Mouse (Mus musculus) embryonic fibroblast, embryonic 13.5 days (primary cell): ENCODE measurements at regions not wholly inside any gene's neighbourhood (a gene's known extent, or its start where the extent isn't known, plus 50 kb on each side); places are given as distances from the start of the nearest gene placed in this dataset.

Source experiments
- H3K27ac ChIP-seq: 2 replicates; pipeline ENCODE4 v1.5.1; 2012; ENCODE audit warnings: low read length, control low read depth, inconsistent platforms; ENCODE audit not compliant: insufficient read depth
- H3K4me1 ChIP-seq: 2 replicates; pipeline ENCODE4 v1.6.1; 2011; ENCODE audit warnings: low read length; ENCODE audit not compliant: control insufficient read depth, insufficient read depth
- H3K4me3 ChIP-seq: 2 replicates; pipeline ENCODE4 v1.5.1; 2011; ENCODE audit warnings: mild to moderate bottlenecking, control low read depth, low read length; ENCODE audit not compliant: insufficient read depth
- CTCF ChIP-seq: IDR thresholded peaks from 2 replicates; pipeline ENCODE4 v1.5.1; 2011; ENCODE audit warnings: mild to moderate bottlenecking, control low read depth, low read length, moderate library complexity, borderline replicate concordance; ENCODE audit not compliant: insufficient read depth
- POLR2A ChIP-seq: IDR thresholded peaks from 2 replicates; pipeline ENCODE4 v1.6.1; 2011; ENCODE audit warnings: low read depth, mild to moderate bottlenecking, control low read depth, low read length, moderate library complexity

DNA sequence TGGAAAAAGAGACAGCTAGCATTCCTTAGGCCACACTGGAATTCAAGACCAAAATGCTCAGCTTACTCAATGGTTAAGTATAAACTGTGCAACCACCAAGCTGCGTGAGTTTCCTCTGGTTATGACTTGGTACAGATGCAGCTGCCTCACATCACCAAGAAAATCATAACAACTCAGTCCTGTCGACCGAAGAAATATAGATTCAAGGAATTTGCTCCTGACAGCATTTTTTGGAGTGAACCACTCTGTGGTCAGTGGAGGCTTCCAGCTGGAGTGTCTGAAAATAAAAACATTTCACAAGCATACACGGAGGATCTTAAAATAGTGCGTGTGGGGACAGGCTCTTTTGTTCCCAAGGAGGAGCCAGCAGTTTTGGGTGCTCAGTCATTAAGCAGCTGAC, 253.8 kb downstream of the Bckdhb start:
- no peak overlapping the region for H3K4me3 ChIP-seq
- no peak for TF ChIP-seq CTCF
- no peak for TF ChIP-seq POLR2A
- H3K4me1 ChIP-seq: peaks cover 4% of the 10 kb centered on the region; the same call in 1 of the 2 replicates
- peak overlapping the region; percentile 95 for H3K27ac ChIP-seq

- Histone ChIP-seq H3K4me1 (peaks cover 5% of the 10 kb centered on the region; the same call in 1 of the 2 replicates), H3K27ac (peak overlapping the region; percentile 95), H3K4me3 (no peak overlapping the region)
- TF ChIP-seq CTCF: no peak
- TF ChIP-seq POLR2A: no peak
These were observed 254.3 kb downstream of the Bckdhb start for GRCm38 (mm10) chr9:84179238-84179637.

DNA sequence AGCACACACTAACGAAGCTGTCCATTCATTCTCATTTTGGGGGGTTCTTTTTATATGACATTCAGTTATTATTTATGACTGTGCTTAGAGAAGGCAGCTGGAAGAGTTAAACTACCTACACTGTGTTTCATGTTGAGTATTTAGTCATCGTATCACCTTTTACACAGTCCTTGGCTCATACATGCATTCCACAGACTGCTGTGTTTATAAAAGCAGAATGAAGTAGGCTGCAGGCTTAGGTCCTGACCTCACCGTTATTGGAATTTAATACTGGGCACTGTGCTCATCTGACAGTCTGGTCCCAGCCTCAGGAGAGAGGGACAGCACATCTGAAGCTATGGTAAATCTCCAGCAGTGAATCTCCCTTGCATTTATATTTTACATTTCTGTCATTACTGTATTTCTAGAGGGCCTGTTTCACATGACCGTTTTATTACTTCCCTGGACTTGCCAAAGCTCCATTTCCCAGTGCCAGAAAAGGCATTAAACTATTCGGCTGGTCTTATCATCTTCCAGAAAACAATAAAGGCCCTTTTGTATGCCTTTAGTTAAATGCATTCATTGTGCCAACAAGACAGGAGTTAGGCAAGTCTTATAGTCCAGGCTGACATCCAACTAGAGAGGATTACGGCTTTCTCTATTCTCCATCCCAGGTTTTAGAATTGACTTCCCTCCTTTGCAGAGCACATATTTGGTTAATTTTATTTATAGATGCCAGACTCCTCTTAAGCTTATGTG, 258.9 kb downstream of the Bckdhb start:
- TF ChIP-seq POLR2A (no peak), CTCF (no peak)
- H3K27ac ChIP-seq: peak overlapping the region; percentile 38; the same call in 1 of the 2 replicates
- no peak overlapping the region for H3K4me3 ChIP-seq
- peaks cover 7% of the 10 kb centered on the region for H3K4me1 ChIP-seq

DNA sequence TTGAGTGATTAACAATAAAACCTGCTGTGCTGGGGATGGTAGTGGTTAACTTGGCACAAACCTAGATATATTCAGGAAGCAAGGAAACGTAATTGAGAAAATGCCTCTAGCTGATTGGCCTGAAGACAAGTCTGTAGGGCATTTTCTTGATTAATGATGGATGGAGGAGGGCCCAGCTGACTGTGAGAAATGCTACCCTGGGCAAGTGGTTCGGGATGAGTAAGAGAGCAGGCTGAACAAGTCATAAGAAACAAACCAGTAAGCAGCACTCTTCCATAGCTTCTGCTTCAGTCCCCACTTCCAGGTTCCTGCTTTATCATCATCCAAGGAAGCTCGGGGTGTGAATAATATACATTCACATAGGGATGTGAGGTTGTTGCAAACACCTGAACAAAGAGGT, 262.6 kb downstream of the Bckdhb start:
- TF ChIP-seq POLR2A (no peak), CTCF (no peak)
- H3K4me3 ChIP-seq: no peak overlapping the region
- peaks cover 7% of the 10 kb centered on the region for H3K4me1 ChIP-seq
- H3K27ac ChIP-seq: no peak overlapping the region

DNA sequence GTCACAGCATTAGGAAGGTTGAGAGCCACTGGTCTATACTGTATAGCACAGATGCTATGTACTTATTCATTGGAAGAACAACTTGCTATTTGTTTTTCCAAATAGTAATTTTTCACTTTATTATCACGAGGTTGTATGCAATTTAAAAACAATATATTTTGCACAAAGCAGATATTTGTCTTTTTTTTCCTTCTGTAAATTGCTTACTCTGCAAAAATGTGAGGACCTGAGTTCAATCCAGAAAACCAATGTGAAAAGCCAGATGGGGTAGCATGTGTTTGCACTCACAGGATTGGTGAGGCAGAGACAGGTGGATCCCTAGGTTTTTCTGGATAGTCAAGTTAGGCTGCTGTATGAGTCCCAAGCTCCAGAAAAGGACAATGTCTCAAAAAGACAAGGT, 268.5 kb downstream of the Bckdhb start:
- no peaks in the 10 kb centered on the region for H3K4me1 ChIP-seq
- no peak overlapping the region for H3K27ac ChIP-seq
- TF ChIP-seq POLR2A (no peak), CTCF (no peak)
- no peak overlapping the region for H3K4me3 ChIP-seq

DNA sequence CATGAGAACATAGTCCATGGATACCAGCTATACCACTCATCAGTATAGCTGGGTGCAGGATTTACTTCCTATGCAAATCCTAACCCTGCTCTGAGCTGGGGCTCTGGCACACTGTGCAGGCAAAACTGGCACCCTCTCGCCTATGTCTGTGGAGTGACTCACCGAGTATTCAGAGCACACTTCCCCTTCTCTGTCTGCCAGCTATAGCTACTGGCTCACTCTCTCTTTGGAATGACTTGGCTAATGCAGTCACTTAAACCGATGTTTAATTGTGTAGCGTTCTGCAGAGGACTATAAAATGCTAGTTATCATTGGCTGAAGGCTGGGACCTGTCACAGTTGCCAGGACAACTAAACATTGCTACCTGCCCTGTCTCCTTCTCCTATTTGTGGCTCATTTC, 269.8 kb downstream of the Bckdhb start:
- Histone ChIP-seq H3K4me3 (no peak overlapping the region), H3K4me1 (no peaks in the 10 kb centered on the region), H3K27ac (no peak overlapping the region)
- TF ChIP-seq POLR2A: no peak
- TF ChIP-seq CTCF: no peak

GRCm38 (mm10) chr9:84195338-84195737, 270.4 kb downstream of the Bckdhb start:
- no peak overlapping the region for H3K4me3 ChIP-seq
- no peaks in the 10 kb centered on the region for H3K4me1 ChIP-seq
- TF ChIP-seq POLR2A (no peak), CTCF (no peak)
- H3K27ac ChIP-seq: no peak overlapping the region

DNA sequence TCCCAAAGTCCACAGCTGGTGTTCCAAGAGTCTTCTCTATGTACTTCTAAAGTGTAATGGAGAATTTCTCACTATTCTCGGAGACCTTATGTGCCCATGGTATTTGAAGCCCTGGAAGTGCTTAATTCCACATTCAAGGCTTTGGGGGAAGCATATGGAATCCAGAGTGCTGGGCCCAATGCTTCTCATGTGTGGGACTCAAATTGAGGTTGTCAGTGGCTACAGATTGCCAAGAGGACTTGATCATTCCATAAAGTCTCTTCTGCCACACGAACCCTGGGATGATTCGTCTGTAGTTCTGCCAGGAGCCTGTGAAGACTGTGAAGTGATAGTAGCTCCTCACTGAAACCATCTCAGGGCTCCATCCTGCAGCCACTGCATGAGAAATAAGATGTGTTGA, 275.3 kb downstream of the Bckdhb start:
- Histone ChIP-seq H3K4me1 (no peaks in the 10 kb centered on the region), H3K4me3 (no peak overlapping the region), H3K27ac (no peak overlapping the region)
- TF ChIP-seq CTCF (no peak), POLR2A (no peak)

DNA sequence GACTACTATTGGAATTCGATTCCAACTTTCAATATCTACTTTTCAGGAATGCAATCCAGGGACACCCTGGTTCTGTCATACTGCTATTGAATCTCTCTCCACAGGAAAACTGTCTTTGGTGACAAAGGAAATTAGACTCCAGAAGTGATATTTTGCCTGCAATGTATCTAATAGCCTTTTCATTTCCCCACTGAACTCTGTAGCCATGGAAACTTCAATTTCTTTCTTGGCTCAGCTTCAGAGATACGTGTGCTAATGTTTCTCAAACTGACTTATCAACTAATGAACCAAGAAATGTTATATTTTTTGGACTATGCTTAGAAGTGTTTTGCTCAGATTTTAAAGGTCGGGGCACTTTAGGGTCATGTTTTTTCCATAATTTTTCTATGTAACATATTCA, 279.1 kb downstream of the Bckdhb start:
- H3K4me3 ChIP-seq: no peak overlapping the region

GRCm38 (mm10) chr9:84240491-84240975, 315.6 kb downstream of the Bckdhb start:
- Histone ChIP-seq H3K4me3 (no peak overlapping the region), H3K27ac (no peak overlapping the region), H3K4me1 (no peaks in the 10 kb centered on the region)
- TF ChIP-seq POLR2A (no peak), CTCF (no peak)

More for the DNA sequence above, 279.1 kb downstream of the Bckdhb start:
- TF ChIP-seq POLR2A (no peak), CTCF (no peak)
- H3K27ac ChIP-seq: no peak overlapping the region
- no peaks in the 10 kb centered on the region for H3K4me1 ChIP-seq

GRCm38 (mm10) chr9:84249765-84250164, 324.8 kb downstream of the Bckdhb start:
- H3K4me1 ChIP-seq: peaks cover 5% of the 10 kb centered on the region
- no peak overlapping the region for H3K27ac ChIP-seq
- TF ChIP-seq CTCF (no peak), POLR2A (no peak)
- H3K4me3 ChIP-seq: no peak overlapping the region
